Mouse (Mus musculus) spleen, adult 2 months (tissue): ENCODE measurements at regions not wholly inside any gene's neighbourhood (a gene's known extent, or its start where the extent isn't known, plus 50 kb on each side); places are given as distances from the start of the nearest gene placed in this dataset.

Source experiments
- CTCF ChIP-seq: fragments of 200-500 bp; IDR thresholded peaks from 2 replicates; pipeline ENCODE4 v1.5.1; 2011; ENCODE audit warnings: mild to moderate bottlenecking, inconsistent platforms; ENCODE audit not compliant: insufficient read depth, insufficient read length, insufficient replicate concordance; ENCODE audit errors: extremely low read depth
- POLR2A ChIP-seq: fragments of 200-500 bp; IDR thresholded peaks from 2 replicates; pipeline ENCODE4 v1.6.1; 2011; ENCODE audit warnings: low read depth, low read length, inconsistent platforms

- no peak for TF ChIP-seq CTCF
- TF ChIP-seq POLR2A = no peak
Measured at GRCm38 (mm10) chr2:173356786-173357185, 80.5 kb upstream of the Pmepa1 start.
